In the genomic region with DNA sequence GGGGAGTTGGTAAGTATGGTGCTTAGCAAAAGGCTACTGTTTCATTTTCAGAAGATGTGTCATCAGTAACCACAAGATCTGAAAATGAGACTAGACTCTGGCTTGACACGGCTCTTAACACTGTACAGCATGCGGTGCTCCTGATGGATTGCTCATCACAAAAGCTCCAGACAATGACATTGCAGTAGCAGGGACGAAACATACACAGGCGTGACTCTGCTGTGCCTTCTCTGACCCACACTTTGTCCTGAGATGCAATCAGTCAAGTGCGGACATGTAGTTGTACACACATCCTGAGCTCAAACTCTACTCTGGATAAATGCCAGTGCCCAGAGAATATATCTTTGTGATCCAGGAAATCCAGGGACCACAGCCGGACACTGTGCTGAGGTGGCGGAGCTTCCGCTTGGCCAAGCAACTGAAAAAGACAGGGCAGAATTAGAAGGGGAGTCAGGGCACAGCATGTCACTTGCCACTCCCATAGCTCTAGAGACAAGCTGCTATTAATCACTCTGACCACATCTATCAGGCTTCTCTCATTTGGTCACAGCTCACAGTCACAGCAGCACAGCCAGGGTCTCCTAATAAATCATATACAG, we compare ENCODE assay signal across 8 mouse cellular contexts.
DNase-seq lines count a peak whose midpoint lies in the region; ATAC-seq and TF ChIP-seq lines count a peak whose summit lies in the region.

No protein-coding gene starts in this region.

- no peak overlapping the region for H3K4me2 ChIP-seq in forebrain, postnatal 0 days (ENCODE audit: low read depth)
- H3K4me2 ChIP-seq in forebrain, embryonic 14.5 days (ENCODE audit: low read length), result no peak overlapping the region

- no peaks in the 10 kb centered on the region for H3K36me3 ChIP-seq in forebrain, postnatal 0 days (ENCODE audit: insufficient read depth)
- no peaks in the 10 kb centered on the region for H3K36me3 ChIP-seq in forebrain, embryonic 14.5 days (ENCODE audit: control insufficient read depth, insufficient read depth, low read length)

- no peaks in the 10 kb centered on the region for H3K27me3 ChIP-seq in forebrain, postnatal 0 days (ENCODE audit: insufficient read depth, low read length)
- no peaks in the 10 kb centered on the region for H3K27me3 ChIP-seq in forebrain, embryonic 14.5 days (replicated peaks; ENCODE audit: control insufficient read depth, insufficient read depth, low read length)

- no peak overlapping the region for H3K27ac ChIP-seq in forebrain, postnatal 0 days (ENCODE audit: low read depth, low read length)
- no peak overlapping the region for H3K27ac ChIP-seq in forebrain, embryonic 14.5 days (ENCODE audit: low read depth, low read length)

- H3K4me1 ChIP-seq in forebrain, postnatal 0 days (ENCODE audit: insufficient read depth), result no peaks in the 10 kb centered on the region
- H3K4me1 ChIP-seq in forebrain, embryonic 14.5 days (ENCODE audit: control insufficient read depth, insufficient read depth, low read length), result no peaks in the 10 kb centered on the region

- peak; percentile 32; the same call in 1 of the 2 replicates for ATAC-seq in forebrain, postnatal 0 days
- ATAC-seq in forebrain, embryonic 14.5 days, result no peak; the same call in 1 of the 2 replicates

- H3K9me3 ChIP-seq in forebrain, postnatal 0 days (ENCODE audit: low read length), result no peaks in the 10 kb centered on the region
- peaks cover 5% of the 10 kb centered on the region; the same call in 1 of the 2 replicates for H3K9me3 ChIP-seq in forebrain, embryonic 14.5 days (replicated peaks; ENCODE audit: control insufficient read depth, low read length)

- H3K4me3 ChIP-seq in forebrain, postnatal 0 days (ENCODE audit: low read depth, low read length), result no peak overlapping the region
- no peak overlapping the region for H3K4me3 ChIP-seq in forebrain, embryonic 14.5 days (ENCODE audit: low read depth, low read length)

- DNase-seq in forebrain, postnatal 0 days, result no peak
- DNase-seq in forebrain, embryonic 14.5 days (ENCODE audit: low spot score), result no peak
- peak; percentile 93 for DNase-seq in Muller cell, postnatal 12 days (ENCODE audit: inconsistent ontology term)
- DNase-seq in kidney, adult 11 months, result peak; percentile 53
- peak; percentile 46 for DNase-seq in lung, postnatal 14 days
- DNase-seq in natural killer cell, adult 2 months (ENCODE audit: low spot score in 2 of 2), result no peak
- no peak for DNase-seq in right cerebral cortex, postnatal 36 days (ENCODE audit: low spot score in 2 of 2)
- no peak for DNase-seq in ovary, postnatal 36 days (ENCODE audit: low spot score)

- no peak overlapping the region for H3K9ac ChIP-seq in forebrain, postnatal 0 days
- no peak overlapping the region for H3K9ac ChIP-seq in forebrain, embryonic 14.5 days (ENCODE audit: low read length)

- WGBS in forebrain, postnatal 0 days, result 78% methylated on average over 8 of the region's 8 CpGs
- 78% methylated on average over 8 of the region's 8 CpGs for WGBS in forebrain, embryonic 14.5 days

- no peak for TF ChIP-seq CTCF in forebrain, postnatal 0 days (IDR thresholded peaks at IDR 0.05; ENCODE audit: low read depth)

Comparison
In these comparisons a context has a peak if more than half of its experiments do, and no peak if none do; other contexts are left out.
1. DNase-seq: peak in Muller cell, postnatal 12 days (single experiment), kidney, adult 11 months (single experiment) and lung, postnatal 14 days (single experiment); none in forebrain, postnatal 0 days (single experiment), forebrain, embryonic 14.5 days (single experiment), natural killer cell, adult 2 months (0 of 2), right cerebral cortex, postnatal 36 days (0 of 2) and ovary, postnatal 36 days (single experiment).